Mouse (Mus musculus) cortical plate, adult 2 months (tissue): ENCODE data around the gene Tnfsf12.

Experiments
- CTCF ChIP-seq: fragments of 200-500 bp; IDR thresholded peaks from 2 replicates; pipeline ENCODE4 v1.5.1; 2011; ENCODE audit warnings: mild to moderate bottlenecking, control low read depth, low read length; ENCODE audit not compliant: insufficient read depth; ENCODE audit errors: extremely low read depth
- POLR2A ChIP-seq: fragments of 200-500 bp; IDR thresholded peaks from 2 replicates; pipeline ENCODE4 v1.6.1; 2011; ENCODE audit warnings: mild to moderate bottlenecking, low read length, control low read depth; ENCODE audit not compliant: insufficient read depth; ENCODE audit errors: extremely low read depth

DNA sequence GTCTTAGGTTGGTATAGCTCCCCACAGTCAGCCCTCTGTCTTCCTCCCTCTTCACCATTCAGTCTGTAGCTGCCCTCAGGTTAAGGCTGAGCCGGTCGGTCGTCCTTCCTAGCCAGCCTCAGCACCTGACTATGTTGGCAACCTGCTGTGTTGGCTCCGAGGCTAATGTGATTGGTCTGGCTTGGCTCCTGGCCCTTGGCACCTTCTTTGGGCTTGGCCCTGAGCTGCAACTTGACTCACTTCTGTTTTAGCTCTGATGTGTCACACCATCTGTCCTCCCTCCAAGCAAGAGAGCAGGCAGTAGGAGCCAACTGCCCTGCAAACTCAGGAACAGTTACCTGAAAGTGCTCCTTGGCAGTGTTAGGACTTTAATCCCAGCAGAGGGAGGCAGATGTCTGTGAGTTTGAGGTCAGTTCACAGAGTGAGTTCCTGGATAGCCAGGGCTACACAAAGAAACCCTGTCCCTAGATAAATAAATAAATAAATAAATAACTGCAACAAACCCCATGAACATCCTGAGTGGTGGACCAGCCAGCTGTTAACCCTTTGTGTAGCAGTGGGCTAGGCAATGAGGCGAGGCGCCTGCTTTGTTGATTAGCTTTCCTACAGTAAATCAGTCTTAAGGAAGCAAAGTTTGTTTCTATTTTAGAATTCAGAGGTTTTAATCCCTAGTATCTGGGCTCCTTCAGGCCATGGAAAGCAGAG, 11.3 kb upstream of the Tnfsf12 start:
- TF ChIP-seq POLR2A (no peak), CTCF (no peak)
